Mouse (Mus musculus) lung, postnatal 36 days (tissue): ENCODE measurements at regions not wholly inside any gene's neighbourhood (a gene's known extent, or its start where the extent isn't known, plus 50 kb on each side); places are given as distances from the start of the nearest gene placed in this dataset.

Experiments used
- DNase-seq: peaks from one replicate; pipeline ENCODE4 v3.0.0; 2022; ENCODE audit warnings: mixed read lengths

DNA sequence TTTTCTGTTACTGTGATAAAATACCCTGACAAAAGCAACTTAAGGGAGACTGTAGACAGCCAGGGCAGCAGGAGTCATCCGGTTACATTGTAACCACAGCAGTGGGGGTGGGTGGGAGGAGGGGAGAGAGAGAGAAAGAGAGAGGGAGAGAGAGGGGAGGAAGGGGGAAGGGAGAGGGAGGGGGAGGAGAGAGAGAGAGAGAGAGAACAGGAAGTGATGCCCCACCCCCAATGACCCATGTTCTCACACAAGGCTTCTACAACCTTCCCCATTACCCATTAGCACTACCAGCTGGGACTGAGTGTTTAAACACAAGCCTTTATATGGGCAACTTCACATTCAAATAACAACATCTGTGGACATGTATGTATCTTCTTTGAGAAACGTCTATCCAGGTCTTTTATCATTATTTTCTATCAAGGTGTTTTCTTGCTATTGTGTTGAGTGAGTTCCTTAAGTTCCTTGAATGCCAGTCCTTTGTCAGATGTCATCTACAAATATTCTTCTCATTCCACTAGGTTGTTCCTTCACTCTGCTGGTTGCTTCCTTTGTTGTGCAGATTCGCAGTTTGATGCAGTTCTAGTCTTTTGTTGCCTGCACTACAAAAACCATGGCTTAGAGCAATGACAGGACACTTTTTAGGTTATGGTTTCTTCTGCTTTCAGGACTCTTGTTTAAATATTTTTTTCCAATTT lies 274.7 kb upstream of the Ddx18 start:
- DNase-seq = no peak

DNA sequence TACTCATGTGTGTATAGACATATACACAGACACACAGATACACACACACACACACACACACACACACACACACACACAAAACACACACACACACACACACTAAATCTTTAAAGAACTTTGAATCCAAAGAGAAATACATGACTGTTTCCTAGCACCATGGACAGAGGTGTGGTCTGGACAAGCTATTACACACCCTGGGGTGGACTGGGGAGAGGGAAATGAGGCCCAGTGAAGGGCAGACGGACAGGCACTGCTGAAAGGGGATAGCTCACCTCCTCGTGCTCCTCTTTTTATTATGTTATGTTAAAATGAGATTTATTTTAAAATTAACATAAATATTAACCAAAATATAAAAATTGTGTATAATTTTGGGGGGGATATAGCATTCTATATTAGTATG lies 265.8 kb upstream of the Ddx18 start:
- no peak for DNase-seq

DNA sequence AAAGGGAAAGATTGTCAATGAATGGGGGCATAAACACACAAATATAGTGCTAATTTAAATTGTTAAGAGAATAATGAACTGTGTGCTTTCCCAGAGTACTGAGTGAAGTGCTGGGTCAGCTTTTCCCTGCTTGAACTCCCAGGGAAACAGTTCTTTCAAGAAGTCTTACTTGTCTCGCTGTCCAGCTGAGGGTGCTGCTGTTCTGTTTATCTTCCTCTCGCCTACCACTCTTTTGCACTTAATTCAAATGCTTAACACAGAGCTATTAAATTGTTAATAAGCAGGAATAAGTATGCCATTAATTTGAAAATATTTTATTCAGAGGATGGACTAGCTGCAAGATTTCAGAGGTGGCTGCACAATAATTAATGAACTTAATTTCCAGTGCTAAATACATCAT lies 262.5 kb upstream of the Ddx18 start:
- DNase-seq = peak; percentile 1

DNA sequence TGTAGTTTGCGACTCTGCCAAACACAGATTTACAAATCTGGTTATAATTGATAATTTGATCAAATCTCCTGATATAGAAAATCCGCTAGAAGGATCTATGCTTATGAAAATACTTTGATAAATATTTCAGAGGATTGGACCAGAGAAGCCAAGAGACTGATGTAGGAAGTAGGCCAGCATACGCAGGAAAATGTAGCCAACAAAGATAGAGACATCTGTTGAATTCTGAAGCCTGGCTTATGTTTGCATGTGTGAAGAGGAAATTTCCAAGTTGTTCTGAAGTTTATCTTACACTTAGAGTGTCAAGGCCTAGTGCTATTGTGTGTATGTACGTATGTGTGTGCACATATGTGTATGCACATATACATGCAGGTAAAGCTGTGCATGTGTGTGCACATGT lies 255.2 kb upstream of the Ddx18 start:
- no peak for DNase-seq

DNA sequence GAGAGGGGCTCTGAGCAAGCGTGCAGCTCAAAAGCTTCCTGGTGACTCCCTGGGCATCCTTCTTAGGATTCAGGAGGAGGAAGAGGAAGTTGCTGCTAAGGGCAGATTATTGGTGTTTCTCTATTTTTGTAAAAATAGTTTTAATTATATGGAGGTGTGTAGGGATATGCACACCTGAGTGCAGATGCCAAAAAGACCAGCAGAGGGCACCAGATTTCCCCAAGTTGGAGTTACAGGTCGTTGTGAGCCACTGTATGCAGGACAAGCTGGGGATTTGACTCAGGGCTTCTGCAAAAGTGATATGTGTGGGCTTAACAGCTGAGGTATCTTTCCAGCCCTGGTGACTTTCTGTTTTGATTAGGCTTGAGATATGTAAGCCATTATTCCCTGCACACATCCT lies 235.5 kb upstream of the Ddx18 start:
- DNase-seq = no peak

DNA sequence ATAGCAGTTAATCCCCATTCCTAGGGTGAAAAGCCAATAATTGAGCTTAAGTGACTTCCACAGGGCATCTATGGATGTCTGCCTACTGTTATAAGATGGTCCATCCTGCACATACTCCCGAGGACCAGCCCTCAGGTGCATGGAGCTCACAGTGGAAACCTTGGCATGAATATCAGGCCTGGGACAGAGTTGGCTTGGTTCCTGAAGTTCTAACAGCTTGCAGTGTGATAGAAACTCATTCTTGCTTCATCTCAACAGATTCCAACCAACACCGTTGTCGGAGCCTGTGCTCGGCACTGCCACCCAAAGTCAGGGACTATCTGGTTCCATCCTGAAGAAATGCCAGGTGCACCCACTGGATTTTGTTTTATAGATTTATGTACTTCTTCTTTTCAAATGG lies 234.7 kb upstream of the Ddx18 start:
- no peak for DNase-seq

DNA sequence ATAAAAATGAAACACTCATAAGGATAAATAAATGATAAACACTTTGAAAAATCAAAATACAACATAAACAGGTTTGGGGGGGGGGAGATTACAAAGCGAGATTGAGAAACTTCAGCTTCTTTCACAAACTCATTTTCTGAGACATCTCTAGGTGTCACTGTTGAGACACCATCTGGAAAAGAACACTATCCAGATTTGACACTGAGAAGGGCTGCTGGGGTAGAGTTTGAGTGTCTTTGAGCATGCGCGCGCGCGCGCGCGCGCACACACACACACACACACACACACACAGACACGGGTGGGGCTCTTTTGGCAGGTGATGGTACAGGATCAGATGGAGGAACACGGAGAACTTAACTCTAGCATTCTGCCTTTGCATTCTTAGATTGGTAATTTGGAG lies 230.7 kb upstream of the Ddx18 start:
- peak; percentile 1 for DNase-seq

DNA sequence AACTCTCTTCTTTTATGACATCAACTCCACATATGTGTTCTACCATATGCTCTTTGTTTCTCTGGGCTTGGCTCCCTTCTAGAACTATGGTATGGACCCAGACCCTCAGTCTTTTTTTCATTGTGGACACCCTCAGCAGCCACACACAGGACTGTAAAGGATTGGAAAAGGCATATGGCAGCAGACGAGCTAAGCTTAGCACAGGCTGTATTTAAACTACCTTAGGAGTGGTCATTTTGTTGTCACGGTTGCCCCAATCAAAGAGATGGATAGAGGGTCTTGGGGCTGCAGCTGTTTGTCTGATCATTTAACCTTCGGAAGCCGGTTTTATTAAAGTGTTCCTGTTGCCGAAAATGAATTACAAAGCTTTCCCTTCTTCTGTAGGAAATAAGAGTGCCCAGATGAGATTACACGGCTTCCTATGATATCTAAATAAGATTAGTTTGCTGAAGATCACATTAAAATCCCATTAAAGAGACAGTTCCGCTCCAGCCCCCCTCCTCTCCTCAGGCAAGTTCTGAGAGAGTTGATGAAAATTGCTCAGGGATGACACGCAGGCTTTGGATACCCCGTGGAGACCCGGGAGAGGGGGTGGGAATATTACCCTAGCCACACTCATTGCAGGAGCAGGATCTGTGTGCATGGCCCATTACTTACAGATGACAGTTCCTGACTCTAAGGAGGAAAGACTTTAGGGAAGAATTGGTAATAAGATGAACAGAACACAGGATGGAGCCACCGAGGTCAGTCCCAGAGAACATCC lies 227.4 kb upstream of the Ddx18 start:
- DNase-seq = no peak

DNA sequence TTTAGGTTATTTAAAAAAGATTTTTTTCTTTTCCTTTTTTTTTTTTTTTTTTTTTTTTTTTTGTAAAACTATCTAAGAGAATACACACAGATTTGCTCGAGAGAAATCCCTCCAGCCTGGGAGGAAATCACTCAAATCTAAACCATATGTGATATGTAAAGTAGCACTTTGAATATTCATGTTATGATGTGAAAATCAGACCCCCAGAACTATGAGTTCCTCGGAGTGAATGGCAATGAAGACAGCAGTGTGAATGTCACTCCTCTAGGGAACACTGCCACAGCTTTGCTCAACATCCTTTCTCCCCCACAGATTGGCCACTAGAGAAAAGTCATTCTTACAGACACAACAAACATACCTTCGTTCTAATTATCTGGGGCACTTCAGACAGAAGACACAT lies 217.8 kb upstream of the Ddx18 start:
- no peak for DNase-seq

DNA sequence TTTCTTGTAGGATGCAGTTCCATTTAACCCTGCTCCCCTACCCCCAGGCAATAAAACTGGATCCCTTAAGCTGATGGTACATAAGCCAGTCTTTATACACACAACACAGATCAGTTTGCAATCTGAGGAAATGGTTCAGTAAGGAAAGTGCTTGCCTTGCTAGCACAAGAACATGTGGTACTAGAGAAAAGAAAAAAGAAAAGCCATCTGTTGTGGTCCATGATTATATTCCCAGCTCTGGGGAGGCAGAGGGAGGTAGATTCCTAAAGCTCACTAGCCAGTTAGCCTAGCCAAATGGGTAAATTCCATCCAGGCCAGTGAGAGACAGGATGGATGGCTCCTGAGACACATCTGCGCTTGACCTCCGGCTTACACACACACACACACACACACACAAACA lies 206.2 kb upstream of the Ddx18 start:
- DNase-seq = no peak

DNA sequence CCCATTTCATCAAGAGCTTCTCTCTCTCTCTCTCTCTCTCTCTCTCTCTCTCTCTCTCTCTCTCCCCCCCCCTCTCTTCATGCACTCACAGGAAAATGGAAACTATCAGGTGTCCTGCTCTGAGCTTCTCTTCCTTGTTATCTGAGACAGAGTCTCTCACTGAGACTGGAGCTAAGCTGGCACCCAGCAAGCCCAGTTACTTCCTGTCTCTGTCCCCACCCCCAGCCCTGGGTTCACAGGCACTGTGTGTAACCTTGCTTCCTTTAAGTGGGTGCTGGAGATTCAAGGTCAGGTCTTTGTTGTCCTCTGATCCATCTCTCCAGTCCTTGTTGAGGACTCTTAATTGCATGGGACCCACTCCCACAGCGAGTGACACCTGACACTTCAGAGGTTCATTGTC lies 203.7 kb upstream of the Ddx18 start:
- DNase-seq = no peak

DNA sequence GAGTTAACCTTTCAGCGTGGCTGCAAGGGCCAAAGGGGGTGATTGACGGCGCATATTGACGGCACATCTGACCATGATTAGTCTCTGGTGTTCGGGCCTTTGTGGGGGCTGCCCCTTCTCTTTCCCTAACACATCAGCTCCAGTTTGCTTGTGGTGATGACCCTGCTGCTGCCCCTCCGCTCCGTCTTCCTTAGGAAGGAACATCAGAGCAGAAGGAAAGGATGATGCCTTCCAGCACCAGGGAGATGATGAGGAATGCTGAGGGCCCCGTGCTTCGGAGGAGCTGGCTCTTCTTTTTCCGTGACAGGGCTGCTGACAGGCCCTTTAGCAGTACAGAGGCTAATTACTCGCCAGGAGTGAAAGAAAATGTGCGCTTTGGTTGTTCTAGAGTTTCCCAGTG lies 203.1 kb upstream of the Ddx18 start:
- no peak for DNase-seq

DNA sequence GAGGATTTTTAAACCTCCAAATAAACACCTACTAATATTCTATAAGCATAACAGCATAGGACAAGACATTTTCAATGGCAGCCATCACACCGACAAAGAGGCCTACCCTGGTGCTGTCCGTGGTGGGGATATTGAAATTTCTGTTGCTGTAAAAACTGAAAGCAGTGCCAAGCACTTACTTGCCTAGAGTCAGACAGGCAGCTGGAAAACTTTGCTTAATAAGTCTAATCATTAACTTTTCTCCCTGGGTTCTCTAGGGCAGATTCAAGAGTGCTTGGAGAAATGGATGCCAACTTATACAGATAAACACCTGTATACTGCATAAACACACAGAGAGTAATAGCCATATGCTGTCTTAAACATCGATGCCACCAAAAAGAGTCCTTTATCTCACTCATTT lies 192.3 kb upstream of the Ddx18 start:
- DNase-seq = no peak

DNA sequence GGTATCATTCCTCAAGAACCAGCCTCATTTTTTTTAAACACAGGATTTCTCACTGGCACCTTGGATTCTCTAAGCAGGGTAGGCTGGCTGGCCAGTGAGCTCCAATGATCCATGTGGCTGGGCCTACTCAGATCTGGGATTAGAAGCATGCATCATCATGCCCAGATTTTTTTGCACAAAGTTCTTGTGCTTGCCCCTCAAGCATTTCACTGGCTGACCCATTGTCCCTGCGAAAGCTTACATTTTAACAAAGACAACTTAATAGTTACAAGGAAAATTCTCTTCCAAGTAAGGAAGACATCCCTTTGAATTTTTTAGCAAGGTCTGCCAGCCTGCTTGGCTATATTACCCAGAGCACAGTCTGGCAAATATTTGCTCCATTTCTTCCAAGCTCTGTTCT lies 177.4 kb upstream of the Ddx18 start:
- no peak for DNase-seq

DNA sequence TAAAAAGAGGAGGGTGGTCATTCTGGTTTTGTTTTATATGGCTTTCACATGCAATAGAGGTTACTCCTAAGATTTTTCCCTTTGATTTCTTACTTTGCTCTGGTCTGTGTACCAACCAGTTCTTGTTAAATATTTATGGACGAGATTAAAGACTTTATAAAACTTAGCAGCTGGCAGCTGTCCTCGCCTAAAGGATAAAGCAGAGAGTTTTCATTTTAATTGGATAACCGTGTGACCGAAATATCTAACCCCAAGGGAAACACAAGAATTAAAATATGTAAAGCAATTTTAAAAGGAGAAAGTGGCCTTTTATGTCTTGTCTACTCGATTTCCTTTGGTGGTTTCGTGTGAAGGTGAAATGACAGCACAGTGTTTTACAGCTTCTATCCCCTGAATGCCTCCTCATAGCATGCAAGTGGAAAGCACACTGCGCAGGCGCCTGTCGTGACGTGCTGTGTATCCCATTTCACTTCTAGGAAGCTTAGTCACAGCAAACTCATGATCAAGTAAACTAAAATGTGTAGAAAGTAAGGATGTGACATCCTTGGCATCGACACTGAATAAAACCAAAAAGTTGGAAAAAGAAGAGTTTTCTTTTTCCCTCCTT lies 167.4 kb upstream of the Ddx18 start:
- no peak for DNase-seq

DNA sequence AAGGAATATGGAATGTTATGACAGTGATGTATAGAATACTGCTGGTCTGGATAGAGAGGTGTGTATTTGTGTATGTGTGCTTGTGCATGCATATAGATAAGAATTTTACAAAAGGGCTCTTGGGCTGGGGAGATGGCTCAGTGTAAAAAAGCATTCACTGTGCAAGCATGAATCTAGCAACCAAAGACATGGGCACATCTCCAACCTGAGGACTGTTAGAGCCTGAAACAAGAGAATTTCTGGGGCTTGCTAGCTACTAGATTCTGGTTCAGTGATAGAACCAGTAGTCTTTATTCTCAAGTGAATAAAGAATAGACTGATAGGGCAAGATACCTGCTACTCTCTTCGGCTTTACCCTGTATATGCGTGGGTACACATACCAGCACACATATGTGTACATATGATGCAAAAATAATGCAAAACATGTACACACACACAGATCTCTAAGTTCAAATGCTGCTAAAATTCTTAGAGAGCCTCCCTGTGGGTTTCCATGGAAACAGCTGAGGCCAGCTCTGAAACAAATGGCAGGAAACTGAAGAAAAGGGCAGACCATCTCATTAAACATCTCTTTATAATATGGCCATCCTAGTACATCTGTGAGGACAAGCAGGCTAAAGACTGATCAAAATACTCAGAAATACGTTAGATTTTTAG lies 166.8 kb upstream of the Ddx18 start:
- no peak for DNase-seq

DNA sequence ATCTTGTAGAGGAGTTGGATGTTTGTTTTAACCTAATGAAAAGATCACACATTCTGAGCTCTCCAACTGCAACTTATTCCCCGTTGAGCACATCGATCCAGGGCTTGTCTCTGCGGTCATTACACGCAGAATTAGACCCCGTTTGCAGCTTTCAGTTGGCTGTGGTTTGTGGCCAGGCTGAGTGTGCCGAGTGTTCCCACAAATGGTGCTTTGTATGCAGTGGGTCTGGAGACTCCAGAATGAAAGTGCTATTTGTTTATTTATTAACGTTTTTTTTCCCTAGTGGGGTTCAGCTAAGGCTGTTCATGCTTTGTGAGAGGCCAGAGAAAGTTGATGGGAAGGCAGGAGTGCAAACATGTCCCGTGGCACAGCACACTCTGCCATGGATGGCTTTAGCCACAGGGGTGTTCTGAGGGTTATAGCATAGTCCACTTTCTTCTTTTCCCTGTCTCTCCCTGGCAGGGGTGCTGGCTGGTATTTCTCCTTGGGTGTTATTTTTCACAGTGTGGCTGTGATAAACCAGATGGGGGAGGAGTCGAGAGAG lies 141.6 kb upstream of the Ddx18 start:
- no peak for DNase-seq

DNA sequence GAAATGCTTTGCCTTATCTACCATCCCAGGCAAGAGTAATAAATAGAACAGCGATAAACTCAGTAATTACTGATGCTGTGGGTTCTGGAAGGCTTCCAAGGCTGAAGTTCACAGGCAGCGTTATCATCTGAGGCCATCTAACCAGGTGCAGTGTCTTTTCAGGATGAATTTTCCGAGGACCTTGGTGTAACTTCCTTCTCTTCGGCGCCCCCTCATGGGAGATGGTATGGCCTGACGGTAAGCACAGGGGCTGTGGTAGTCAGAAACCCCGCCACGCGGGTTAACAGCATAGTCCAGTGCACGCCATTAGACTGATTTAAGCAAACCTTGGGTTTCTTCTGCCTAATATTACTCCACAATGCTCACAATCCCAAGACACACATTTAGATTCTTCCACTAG lies 140.5 kb upstream of the Ddx18 start:
- DNase-seq = no peak

DNA sequence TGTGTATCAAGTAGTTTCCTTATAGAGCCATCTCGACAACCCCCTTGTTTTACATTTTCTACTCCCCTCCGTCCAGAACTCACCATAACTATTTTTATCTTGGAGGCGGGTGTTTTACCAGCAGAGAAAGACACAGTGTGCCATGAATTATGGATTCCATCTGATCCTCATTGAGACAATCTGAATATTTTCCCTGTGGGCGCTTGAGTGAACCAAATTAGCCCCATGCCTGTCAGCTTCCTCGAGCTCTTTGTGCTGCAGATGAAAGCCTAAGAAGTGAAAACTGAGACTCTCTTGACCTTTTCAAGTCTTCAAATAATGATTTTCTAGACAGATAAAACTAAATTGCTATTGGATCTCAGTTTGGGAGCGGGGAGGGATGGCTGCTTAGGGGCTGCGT lies 134.0 kb upstream of the Ddx18 start:
- DNase-seq = no peak

DNA sequence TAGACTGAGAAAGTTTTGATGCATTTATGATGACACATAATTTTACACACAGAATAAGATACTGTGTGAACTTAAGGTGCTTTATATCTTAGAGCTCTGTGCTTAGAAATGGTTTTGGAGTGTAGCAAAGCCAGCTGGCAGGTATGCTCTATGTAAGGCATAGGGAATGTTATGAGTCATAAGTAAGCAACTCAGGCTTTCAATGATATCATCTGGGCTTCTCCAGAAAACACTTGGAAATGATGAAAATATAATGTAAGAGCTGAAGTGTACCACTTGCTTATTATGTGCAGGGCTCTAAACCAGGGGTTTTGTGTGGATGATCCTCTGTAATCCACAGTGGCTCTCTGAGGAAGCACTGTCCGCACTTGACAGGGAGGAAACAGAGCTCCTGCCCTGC lies 86.1 kb upstream of the Ddx18 start:
- DNase-seq = no peak

DNA sequence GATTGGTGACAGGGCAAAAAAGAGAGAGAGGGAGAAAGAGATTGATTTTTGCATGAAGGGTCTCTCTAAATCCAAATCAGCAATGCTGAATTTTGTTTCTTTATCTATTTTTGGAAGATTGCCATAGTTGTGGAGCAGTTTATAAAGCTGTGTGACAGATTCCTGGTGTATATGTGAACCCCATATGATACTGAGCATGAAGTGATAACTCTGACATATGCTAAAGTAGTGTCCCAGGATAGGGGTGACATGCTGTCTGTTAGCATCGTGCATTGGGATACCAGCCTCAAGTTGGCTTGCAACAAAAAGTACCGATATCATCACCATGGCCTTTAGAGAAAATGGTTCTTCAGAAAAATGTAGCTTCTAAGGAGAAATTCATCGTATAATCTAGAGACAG lies 82.3 kb upstream of the Ddx18 start:
- no peak for DNase-seq

DNA sequence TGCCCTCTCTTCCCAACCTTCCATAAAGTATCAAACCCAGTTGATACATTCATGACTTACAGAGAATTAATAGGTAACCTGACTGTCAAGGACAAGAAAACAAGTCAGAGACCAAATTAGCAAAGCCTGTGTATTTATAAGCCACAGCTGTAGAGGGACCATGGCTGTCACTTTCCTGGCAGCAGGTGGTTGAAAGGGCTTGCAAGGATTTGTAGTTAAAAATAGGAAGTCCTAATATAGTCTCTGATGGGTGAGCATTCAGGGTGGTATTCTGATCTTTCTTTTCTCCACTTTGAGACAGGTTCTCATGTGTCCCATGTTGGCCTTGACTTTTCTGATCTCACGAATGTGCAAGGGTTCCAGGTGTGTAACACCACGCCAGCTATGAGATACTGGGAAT lies 63.7 kb upstream of the Ddx18 start:
- DNase-seq = no peak

DNA sequence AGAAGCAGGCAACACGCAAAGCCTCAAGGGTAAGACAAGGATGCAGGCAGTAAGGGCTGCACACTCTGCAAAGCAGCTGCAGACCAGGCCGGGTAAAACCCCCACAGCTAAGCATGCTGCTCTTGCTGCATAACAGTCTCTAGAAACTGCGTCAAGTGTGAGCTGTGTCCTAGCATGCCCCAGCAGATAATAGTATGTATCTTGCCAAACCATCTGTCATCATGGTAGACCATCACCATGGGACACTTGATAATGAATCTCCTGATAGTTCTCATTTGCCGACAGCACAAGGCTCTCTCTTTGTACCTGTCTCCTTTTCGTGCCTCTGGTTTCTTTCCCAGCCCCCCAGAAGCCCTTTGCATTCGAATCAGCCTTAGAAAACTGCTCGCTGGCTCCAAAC lies 52.5 kb upstream of the Ddx18 start:
- DNase-seq = no peak

DNA sequence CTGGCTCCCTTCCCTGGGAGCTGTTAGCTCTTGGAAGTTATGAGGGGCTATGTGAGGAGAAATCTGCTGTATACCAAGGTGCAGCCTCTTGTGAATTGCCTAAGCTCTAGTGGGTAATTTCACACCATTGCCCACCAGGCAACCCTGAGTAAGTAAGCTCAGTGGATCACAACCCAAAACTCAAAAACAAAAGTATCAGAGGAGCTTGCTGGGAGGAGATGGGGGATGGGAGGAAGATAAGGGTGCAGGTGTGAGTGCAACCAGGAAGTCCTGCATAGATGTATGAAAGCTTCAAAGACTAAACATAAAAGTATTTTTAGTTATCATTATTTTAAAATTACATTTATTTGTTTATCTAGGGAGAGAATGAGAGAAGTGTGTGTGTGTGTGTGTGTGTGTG lies 50.8 kb upstream of the Ddx18 start:
- DNase-seq = no peak
